Mouse (Mus musculus): ENCODE measurements around the gene Frs2. TPM values are rescaled to one million over a fixed set of nuclear protein-coding genes. Genes with fewer than 3 reads are reported as not detected.

Gene Frs2
- polyA plus RNA-seq, 1 experiment = 21.1 TPM

DNA sequence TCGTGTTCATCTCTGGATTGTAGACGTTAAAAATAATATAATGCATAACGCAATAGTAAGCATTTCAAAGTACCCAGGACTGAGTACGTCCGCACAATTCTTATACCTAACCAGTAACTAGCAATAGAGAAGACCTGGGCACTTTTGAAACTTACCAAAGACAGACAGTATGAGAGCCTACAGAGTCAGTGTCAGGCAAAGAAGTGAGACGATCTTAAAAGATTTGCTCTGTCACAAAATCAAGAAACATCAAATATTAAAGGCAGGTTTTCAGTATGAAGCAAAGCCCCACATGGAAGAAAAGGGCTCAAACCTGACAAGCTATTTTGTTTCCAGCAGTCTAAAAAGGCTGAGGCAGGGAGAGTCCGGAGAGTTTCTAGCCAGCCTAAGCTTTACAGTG is 907 bp upstream of the Frs2 start:
- DNase-seq = no peak
- Histone ChIP-seq H3K27me3 (ENCODE audit: control insufficient read depth, insufficient read depth, low read length) (no peaks in the 10 kb centered on the region), H3K27ac (ENCODE audit: control insufficient read depth, insufficient read depth, low read length) (no peak overlapping the region), H3K4me1 (replicated peaks; ENCODE audit: control insufficient read depth, insufficient read depth, low read length) (peaks cover 13% of the 10 kb centered on the region), H3K36me3 (ENCODE audit: control insufficient read depth, insufficient read depth, low read length) (no peaks in the 10 kb centered on the region), H3K4me3 (ENCODE audit: control insufficient read depth, insufficient read depth, low read length) (no peak overlapping the region)
- 42% methylated on average over 7 of the region's 7 CpGs for WGBS
- TF ChIP-seq CTCF (IDR thresholded peaks at IDR 0.05; ENCODE audit: borderline replicate concordance, control insufficient read depth, extremely low read depth, insufficient read depth, low read length, poor library complexity) (no peak), POLR2A (IDR thresholded peaks at IDR 0.05; ENCODE audit: control insufficient read depth, extremely low read depth, insufficient read depth, low read length, poor library complexity) (no peak)

DNA sequence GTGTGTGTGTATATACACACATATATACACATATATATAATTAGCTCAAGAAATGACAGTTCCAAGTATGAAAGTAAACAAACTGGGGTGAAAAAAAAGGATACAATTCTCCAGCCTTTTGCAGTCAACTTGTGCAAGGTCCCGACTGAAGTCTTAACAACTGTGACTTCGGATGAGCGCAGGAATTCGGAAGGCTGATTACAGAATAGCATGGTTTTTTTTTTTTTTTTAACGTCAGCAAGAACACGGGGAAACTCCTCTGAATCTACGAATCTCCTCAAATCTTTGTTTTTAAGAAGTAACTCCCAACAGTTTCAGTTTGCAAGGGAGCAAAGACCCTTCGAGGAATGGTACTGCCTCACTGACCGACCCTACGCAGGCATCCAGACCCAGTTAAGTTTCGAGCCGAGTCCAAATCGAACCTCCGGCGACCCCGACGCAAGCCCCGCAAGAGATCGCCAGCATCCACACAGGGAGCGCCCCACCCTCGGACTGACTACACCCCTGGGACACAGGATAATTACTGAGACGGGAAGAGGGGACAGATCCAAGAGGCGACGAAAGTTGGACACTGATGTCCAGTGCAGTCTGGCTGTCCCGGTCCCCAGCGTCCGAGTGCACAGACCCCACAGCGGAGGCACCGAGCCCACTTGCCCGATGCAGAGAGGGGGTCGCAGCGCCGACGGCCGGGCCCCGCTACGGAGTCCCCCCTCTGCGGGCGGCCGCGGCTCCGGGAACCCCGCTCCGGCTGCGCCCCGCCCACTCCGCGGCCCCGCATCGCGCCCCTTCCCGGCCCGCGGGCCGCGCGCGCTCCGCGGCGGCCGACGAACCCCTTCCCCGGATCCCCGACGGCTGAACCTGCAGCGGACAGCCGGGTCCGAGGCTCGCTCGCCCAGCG is 622 bp downstream of the Frs2 start:
- Histone ChIP-seq H3K4me3 (ENCODE audit: control insufficient read depth, insufficient read depth, low read length) (peak overlapping the region; percentile 93), H3K36me3 (ENCODE audit: control insufficient read depth, insufficient read depth, low read length) (no peaks in the 10 kb centered on the region), H3K27ac (ENCODE audit: control insufficient read depth, insufficient read depth, low read length) (peak overlapping the region; percentile 53; the same call in 1 of the 2 replicates), H3K27me3 (ENCODE audit: control insufficient read depth, insufficient read depth, low read length) (no peaks in the 10 kb centered on the region), H3K4me1 (replicated peaks; ENCODE audit: control insufficient read depth, insufficient read depth, low read length) (peaks cover 16% of the 10 kb centered on the region)
- no peak for DNase-seq
- under 1% methylated on average over 72 of the region's 72 CpGs for WGBS
- TF ChIP-seq POLR2A (IDR thresholded peaks at IDR 0.05; ENCODE audit: control insufficient read depth, extremely low read depth, insufficient read depth, low read length, poor library complexity) = no peak

DNA sequence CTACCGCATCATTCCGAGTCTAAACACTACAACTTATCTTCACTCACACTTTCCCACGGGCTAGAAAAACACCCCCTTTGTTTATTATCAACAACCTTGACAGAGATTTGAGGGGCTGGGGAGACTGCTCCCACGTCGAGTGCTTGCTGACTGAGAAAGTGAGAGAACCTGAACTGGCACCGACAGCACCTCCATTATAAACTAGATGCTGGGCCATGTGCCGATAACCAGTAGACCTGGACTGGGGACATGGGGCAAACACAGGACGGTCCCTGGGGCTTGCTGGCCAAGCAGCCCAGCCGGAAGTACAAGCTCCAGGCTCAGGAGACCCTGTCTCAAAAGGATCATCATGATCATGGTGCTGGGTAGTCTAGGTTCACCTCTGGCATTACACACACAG is 1.9 kb downstream of the Frs2 start:
- Histone ChIP-seq H3K4me3 (ENCODE audit: control insufficient read depth, insufficient read depth, low read length) (no peak overlapping the region), H3K4me1 (replicated peaks; ENCODE audit: control insufficient read depth, insufficient read depth, low read length) (peaks cover 16% of the 10 kb centered on the region), H3K27me3 (ENCODE audit: control insufficient read depth, insufficient read depth, low read length) (no peaks in the 10 kb centered on the region), H3K27ac (ENCODE audit: control insufficient read depth, insufficient read depth, low read length) (no peak overlapping the region), H3K36me3 (ENCODE audit: control insufficient read depth, insufficient read depth, low read length) (no peaks in the 10 kb centered on the region)
- WGBS = 59% methylated on average over 9 of the region's 9 CpGs
- no peak for TF ChIP-seq CTCF (IDR thresholded peaks at IDR 0.05; ENCODE audit: borderline replicate concordance, control insufficient read depth, extremely low read depth, insufficient read depth, low read length, poor library complexity)
- no peak for TF ChIP-seq POLR2A (IDR thresholded peaks at IDR 0.05; ENCODE audit: control insufficient read depth, extremely low read depth, insufficient read depth, low read length, poor library complexity)
- no peak for DNase-seq

DNA sequence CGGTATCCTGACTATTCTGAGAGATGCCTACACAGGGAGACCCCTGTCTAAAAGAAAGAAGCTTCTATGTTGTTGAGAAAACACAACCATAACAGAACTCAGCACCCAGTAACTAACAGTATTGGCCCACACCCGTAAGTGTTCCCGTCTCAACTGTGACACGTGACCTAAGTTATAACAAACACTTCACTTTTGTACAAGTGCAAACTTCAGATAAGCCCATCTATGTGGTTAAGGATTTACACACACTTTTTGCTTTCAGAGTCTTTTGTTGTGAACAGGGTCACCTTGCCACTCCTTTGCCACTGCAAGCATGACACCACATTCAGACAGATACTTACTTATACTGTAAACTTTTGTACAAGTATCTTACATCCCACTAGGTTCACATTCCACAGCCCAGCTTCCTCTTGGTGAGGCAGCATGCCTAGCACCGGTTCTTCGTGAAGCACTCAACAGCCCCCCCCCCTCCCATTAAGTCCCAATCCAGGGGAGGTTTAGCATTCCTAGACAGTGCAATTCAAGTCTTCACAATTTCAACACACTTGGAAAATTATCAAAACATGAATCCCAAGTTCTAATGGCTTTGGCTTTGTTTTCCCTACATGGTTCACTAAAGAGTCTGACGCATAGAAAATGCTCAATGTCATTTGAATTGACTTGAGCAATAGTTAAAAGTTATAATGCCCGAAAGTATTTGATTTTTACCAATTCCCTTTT is 2.6 kb downstream of the Frs2 start:
- Histone ChIP-seq H3K27ac (ENCODE audit: control insufficient read depth, insufficient read depth, low read length) (no peak overlapping the region), H3K27me3 (ENCODE audit: control insufficient read depth, insufficient read depth, low read length) (no peaks in the 10 kb centered on the region), H3K36me3 (ENCODE audit: control insufficient read depth, insufficient read depth, low read length) (no peaks in the 10 kb centered on the region), H3K4me3 (ENCODE audit: control insufficient read depth, insufficient read depth, low read length) (no peak overlapping the region), H3K4me1 (replicated peaks; ENCODE audit: control insufficient read depth, insufficient read depth, low read length) (peaks cover 16% of the 10 kb centered on the region)
- 49% methylated on average over 8 of the region's 8 CpGs for WGBS
- TF ChIP-seq CTCF (IDR thresholded peaks at IDR 0.05; ENCODE audit: borderline replicate concordance, control insufficient read depth, extremely low read depth, insufficient read depth, low read length, poor library complexity) (no peak), POLR2A (IDR thresholded peaks at IDR 0.05; ENCODE audit: control insufficient read depth, extremely low read depth, insufficient read depth, low read length, poor library complexity) (no peak)
- no peak for DNase-seq

DNA sequence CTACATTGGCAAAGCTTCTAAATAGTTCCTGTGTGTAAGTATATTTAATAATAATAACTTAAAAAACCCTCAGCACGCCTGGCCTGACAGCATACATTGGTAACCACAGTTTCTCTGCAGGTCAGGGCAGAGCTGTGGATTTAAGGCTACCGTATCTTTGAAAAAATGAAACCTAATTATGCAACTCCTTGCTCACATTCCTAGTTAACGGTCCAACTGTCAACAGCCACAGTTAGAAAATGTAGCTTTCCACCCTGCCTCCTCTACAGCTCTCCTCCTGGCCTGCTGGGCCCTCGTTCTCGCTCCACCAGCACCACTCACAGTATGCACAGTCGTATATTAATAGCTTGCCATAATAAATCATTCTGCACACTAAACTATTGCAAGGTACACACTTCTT is 3.7 kb downstream of the Frs2 start:
- H3K36me3 ChIP-seq (ENCODE audit: control insufficient read depth, insufficient read depth, low read length) = no peaks in the 10 kb centered on the region
- WGBS = 44% methylated on average over 6 of the region's 6 CpGs
- peaks cover 11% of the 10 kb centered on the region for H3K4me1 ChIP-seq (replicated peaks; ENCODE audit: control insufficient read depth, insufficient read depth, low read length)
- no peaks in the 10 kb centered on the region for H3K27me3 ChIP-seq (ENCODE audit: control insufficient read depth, insufficient read depth, low read length)
- TF ChIP-seq POLR2A (IDR thresholded peaks at IDR 0.05; ENCODE audit: control insufficient read depth, extremely low read depth, insufficient read depth, low read length, poor library complexity) = no peak
- no peak for TF ChIP-seq CTCF (IDR thresholded peaks at IDR 0.05; ENCODE audit: borderline replicate concordance, control insufficient read depth, extremely low read depth, insufficient read depth, low read length, poor library complexity)
- no peak overlapping the region for H3K4me3 ChIP-seq (ENCODE audit: control insufficient read depth, insufficient read depth, low read length)
- no peak overlapping the region for H3K27ac ChIP-seq (ENCODE audit: control insufficient read depth, insufficient read depth, low read length)
- DNase-seq = no peak

DNA sequence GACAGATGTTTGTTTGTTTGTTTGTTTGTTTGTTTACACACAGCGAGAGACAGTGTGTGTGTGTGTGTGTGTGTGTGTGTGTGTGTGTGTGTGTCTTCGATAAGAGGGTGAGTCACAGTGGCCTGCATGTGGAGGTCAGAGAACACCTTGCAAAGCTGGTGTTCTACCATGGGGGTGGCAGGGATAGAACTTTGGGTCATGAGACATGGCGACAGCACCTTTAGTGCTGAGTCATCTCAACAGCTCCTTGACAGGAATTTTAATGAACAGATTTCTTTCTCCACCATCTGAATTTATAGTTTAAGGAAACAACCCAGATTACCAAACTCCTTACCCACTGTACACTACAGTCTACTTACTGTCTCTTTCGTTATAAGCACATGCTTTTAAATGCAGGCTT is 4.3 kb downstream of the Frs2 start:
- DNase-seq = no peak
- H3K27me3 ChIP-seq (ENCODE audit: control insufficient read depth, insufficient read depth, low read length) = no peaks in the 10 kb centered on the region
- WGBS = 85% methylated on average over 4 of the region's 4 CpGs
- H3K36me3 ChIP-seq (ENCODE audit: control insufficient read depth, insufficient read depth, low read length) = no peaks in the 10 kb centered on the region
- H3K27ac ChIP-seq (ENCODE audit: control insufficient read depth, insufficient read depth, low read length) = no peak overlapping the region
- TF ChIP-seq CTCF (IDR thresholded peaks at IDR 0.05; ENCODE audit: borderline replicate concordance, control insufficient read depth, extremely low read depth, insufficient read depth, low read length, poor library complexity) (no peak), POLR2A (IDR thresholded peaks at IDR 0.05; ENCODE audit: control insufficient read depth, extremely low read depth, insufficient read depth, low read length, poor library complexity) (no peak)
- H3K4me3 ChIP-seq (ENCODE audit: control insufficient read depth, insufficient read depth, low read length) = no peak overlapping the region
- H3K4me1 ChIP-seq (replicated peaks; ENCODE audit: control insufficient read depth, insufficient read depth, low read length) = peaks cover 11% of the 10 kb centered on the region
